Mouse (Mus musculus) neural tube, embryonic 15.5 days (tissue): ENCODE data around the gene Zfp93. TPM values are rescaled to one million over a fixed set of nuclear protein-coding genes. Genes with fewer than 3 reads are reported as not detected.
A peak's percentile ranks its signal among the peaks of the same experiment; 100 is the strongest.

Experiments
- ATAC-seq: fragments of 200-750 bp; cut with Nextera tagmentation; 2 replicates; pipeline ENCODE4 v1.8.0; 2017; ENCODE audit warnings: mild to moderate bottlenecking, moderate TSS enrichment, moderate library complexity; ENCODE audit not compliant: low FRiP score
- H3K27ac ChIP-seq: fragments of 300-500 bp; sonication (generic); replicated peaks from 2 replicates; pipeline ENCODE4 v1.5.1; 2015; ENCODE audit warnings: mild to moderate bottlenecking, inconsistent platforms
- H3K27me3 ChIP-seq: fragments of 300-500 bp; sonication (generic); replicated peaks from 2 replicates; pipeline ENCODE4 v1.6.1; 2015; ENCODE audit warnings: inconsistent platforms
- H3K36me3 ChIP-seq: fragments of 300-500 bp; sonication (generic); 2 replicates; pipeline ENCODE4 v1.6.1; 2015; ENCODE audit warnings: inconsistent platforms
- H3K4me1 ChIP-seq: fragments of 300-500 bp; sonication (generic); 2 replicates; pipeline ENCODE4 v1.6.1; 2015; ENCODE audit warnings: inconsistent platforms
- H3K4me2 ChIP-seq: fragments of 300-500 bp; sonication (generic); 2 replicates; pipeline ENCODE4 v1.6.1; 2015; ENCODE audit warnings: inconsistent platforms, mild to moderate bottlenecking, moderate library complexity
- H3K4me3 ChIP-seq: fragments of 300-500 bp; sonication (generic); replicated peaks from 2 replicates; pipeline ENCODE4 v1.5.1; 2015; ENCODE audit warnings: mild to moderate bottlenecking, inconsistent platforms
- H3K9ac ChIP-seq: fragments of 300-500 bp; sonication (generic); replicated peaks from 2 replicates; pipeline ENCODE4 v1.6.1; 2015; ENCODE audit warnings: mild to moderate bottlenecking, inconsistent platforms
- H3K9me3 ChIP-seq: fragments of 300-500 bp; sonication (generic); replicated peaks from 2 replicates; pipeline ENCODE4 v1.6.1; 2016; ENCODE audit warnings: inconsistent platforms
- WGBS: fragments of 180-500 bp; shearing (Covaris S2); methylation state at CpG from one replicate; pipeline ENCODE4 v1.1.7; 2015; ENCODE audit warnings: mixed read lengths; 5-methylcytosine and 5-hydroxymethylcytosine counted together
- polyA plus RNA-seq: library from polyadenylated mRNA; unstranded; fragments of >200 nt; fragmentation: Nextera tagmentation; extraction: Ambion mirVana; gene quantifications from 2 replicates; pipeline ENCODE4 v1.2.1, GENCODE M21; 2015

Gene Zfp93
- polyA plus RNA-seq, 1 experiment from 2014 or later, result 6.3 TPM

GRCm38 (mm10) chr7:24293061-24293851, 23.0 kb downstream of the Zfp93 start:
- Histone ChIP-seq H3K4me1 (peaks cover 10% of the 10 kb centered on the region), H3K36me3 (peaks cover 84% of the 10 kb centered on the region), H3K4me3 (no peak overlapping the region), H3K9ac (no peak overlapping the region), H3K9me3 (no peaks in the 10 kb centered on the region), H3K27ac (no peak overlapping the region), H3K4me2 (no peak overlapping the region), H3K27me3 (no peaks in the 10 kb centered on the region)
- WGBS, result 90% methylated on average over 12 of the region's 12 CpGs
- ATAC-seq, result no peak

GRCm38 (mm10) chr7:24294763-24295162, 24.5 kb downstream of the Zfp93 start:
- no peak for ATAC-seq
- H3K9ac ChIP-seq, result no peak overlapping the region
- no peaks in the 10 kb centered on the region for H3K27me3 ChIP-seq
- H3K27ac ChIP-seq, result no peak overlapping the region
- WGBS, result 96% methylated on average over 4 of the region's 4 CpGs
- H3K36me3 ChIP-seq, result peaks cover 71% of the 10 kb centered on the region
- no peak overlapping the region for H3K4me2 ChIP-seq
- H3K4me1 ChIP-seq, result peaks cover 15% of the 10 kb centered on the region
- H3K4me3 ChIP-seq, result no peak overlapping the region
- no peaks in the 10 kb centered on the region for H3K9me3 ChIP-seq

- H3K36me3 ChIP-seq, result peaks cover 65% of the 10 kb centered on the region
- H3K4me1 ChIP-seq, result peaks cover 21% of the 10 kb centered on the region
- H3K9me3 ChIP-seq, result no peaks in the 10 kb centered on the region
- no peak overlapping the region for H3K9ac ChIP-seq
- no peak overlapping the region for H3K27ac ChIP-seq
- WGBS, result 97% methylated on average over 7 of the region's 7 CpGs
- H3K4me2 ChIP-seq, result no peak overlapping the region
- no peaks in the 10 kb centered on the region for H3K27me3 ChIP-seq
- no peak overlapping the region for H3K4me3 ChIP-seq
- no peak for ATAC-seq
Measured at GRCm38 (mm10) chr7:24295376-24295775, 25.2 kb downstream of the Zfp93 start.

GRCm38 (mm10) chr7:24296386-24296785, 26.2 kb downstream of the Zfp93 start:
- Histone ChIP-seq H3K9ac (no peak overlapping the region), H3K27me3 (no peaks in the 10 kb centered on the region), H3K9me3 (no peaks in the 10 kb centered on the region), H3K4me2 (no peak overlapping the region), H3K4me3 (no peak overlapping the region), H3K4me1 (peaks cover 27% of the 10 kb centered on the region), H3K36me3 (peaks cover 55% of the 10 kb centered on the region), H3K27ac (no peak overlapping the region)
- no peak for ATAC-seq
- WGBS, result 96% methylated on average over 7 of the region's 7 CpGs

- Histone ChIP-seq H3K27ac (no peak overlapping the region), H3K4me3 (peak overlapping the region; percentile 69), H3K4me1 (peaks cover 27% of the 10 kb centered on the region), H3K27me3 (no peaks in the 10 kb centered on the region), H3K36me3 (peaks cover 54% of the 10 kb centered on the region), H3K9me3 (no peaks in the 10 kb centered on the region), H3K9ac (peak overlapping the region; percentile 64), H3K4me2 (peak overlapping the region; percentile 91)
- 92% methylated on average over 15 of the region's 15 CpGs for WGBS
- ATAC-seq, result no peak
Measured at GRCm38 (mm10) chr7:24297361-24298095, 27.3 kb downstream of the Zfp93 start.

GRCm38 (mm10) chr7:24298635-24298972, 28.4 kb downstream of the Zfp93 start:
- no peaks in the 10 kb centered on the region for H3K27me3 ChIP-seq
- peaks cover 54% of the 10 kb centered on the region for H3K36me3 ChIP-seq
- peak; percentile 40 for ATAC-seq
- H3K9me3 ChIP-seq, result no peaks in the 10 kb centered on the region
- H3K4me1 ChIP-seq, result peaks cover 27% of the 10 kb centered on the region
- peak overlapping the region; percentile 88 for H3K27ac ChIP-seq
- peak overlapping the region; percentile 64 for H3K9ac ChIP-seq
- H3K4me2 ChIP-seq, result peak overlapping the region; percentile 91
- under 1% methylated on average over 12 of the region's 12 CpGs for WGBS
- H3K4me3 ChIP-seq, result peak overlapping the region; percentile 69

GRCm38 (mm10) chr7:24298973-24299708, 28.9 kb downstream of the Zfp93 start:
- no peaks in the 10 kb centered on the region for H3K9me3 ChIP-seq
- peak; percentile 93 for ATAC-seq
- H3K4me3 ChIP-seq, result peak overlapping the region; percentile 69
- peaks cover 27% of the 10 kb centered on the region for H3K4me1 ChIP-seq
- peak overlapping the region; percentile 88 for H3K27ac ChIP-seq
- H3K9ac ChIP-seq, result peak overlapping the region; percentile 64
- H3K27me3 ChIP-seq, result no peaks in the 10 kb centered on the region
- peaks cover 53% of the 10 kb centered on the region for H3K36me3 ChIP-seq
- whole genome bisulfite sequencing, result under 1% methylated on average over 44 of the region's 47 CpGs
- H3K4me2 ChIP-seq, result peak overlapping the region; percentile 91

GRCm38 (mm10) chr7:24299823-24300481, 29.7 kb downstream of the Zfp93 start:
- H3K27ac ChIP-seq, result peak overlapping the region; percentile 88
- H3K4me1 ChIP-seq, result peaks cover 27% of the 10 kb centered on the region
- under 1% methylated on average over 18 of the region's 18 CpGs for WGBS
- H3K9ac ChIP-seq, result peak overlapping the region; percentile 64
- H3K27me3 ChIP-seq, result no peaks in the 10 kb centered on the region
- H3K4me3 ChIP-seq, result peak overlapping the region; percentile 69
- H3K36me3 ChIP-seq, result peaks cover 45% of the 10 kb centered on the region
- peak; percentile 36 for ATAC-seq
- H3K4me2 ChIP-seq, result peak overlapping the region; percentile 91
- H3K9me3 ChIP-seq, result no peaks in the 10 kb centered on the region

- H3K4me1 ChIP-seq, result peaks cover 27% of the 10 kb centered on the region
- H3K9me3 ChIP-seq, result no peaks in the 10 kb centered on the region
- 1% methylated on average over 13 of the region's 13 CpGs for WGBS
- H3K27ac ChIP-seq, result peak within 1 kb of the TSS; percentile 88
- peak; percentile 17; the same call in 1 of the 2 replicates for ATAC-seq
- peak within 1 kb of the TSS; percentile 69 for H3K4me3 ChIP-seq
- H3K9ac ChIP-seq, result 0 out of 2 replicates have a peak within 1 kb of the TSS, but pooled peaks have one; percentile 14
- H3K27me3 ChIP-seq, result no peaks in the 10 kb centered on the region
- H3K36me3 ChIP-seq, result peaks cover 40% of the 10 kb centered on the region
- H3K4me2 ChIP-seq, result peak within 1 kb of the TSS; percentile 91
Measured at GRCm38 (mm10) chr7:24300771-24301282, 30.6 kb downstream of the Zfp93 start, which contains the start of gene Zfp61. Gene Zfp61, minus strand, starts transcription at chr7:24301232.

GRCm38 (mm10) chr7:24315726-24316566, 45.7 kb downstream of the Zfp93 start:
- 29% methylated on average over 29 of the region's 29 CpGs for WGBS
- Histone ChIP-seq H3K9me3 (no peaks in the 10 kb centered on the region), H3K27ac (peak overlapping the region; percentile 86), H3K27me3 (peaks cover 10% of the 10 kb centered on the region; the same call in 1 of the 2 replicates), H3K4me3 (peak overlapping the region; percentile 61), H3K4me2 (peak overlapping the region; percentile 80), H3K36me3 (peaks cover 21% of the 10 kb centered on the region), H3K4me1 (peaks cover 9% of the 10 kb centered on the region), H3K9ac (peak overlapping the region; percentile 76)
- ATAC-seq, result peak; percentile 78
